Mouse (Mus musculus) gastrocnemius, adult 8-10 months (tissue): ENCODE data around the gene Six1. TPM values are rescaled to one million over a fixed set of nuclear protein-coding genes. Genes with fewer than 3 reads are reported as not detected.
"Not testable (repeated sequence)": the region's sequence is repeated elsewhere in the genome, so short reads cannot be mapped to it uniquely, and the experiment has no call there.

Experiments
- DNase-seq, 2 experiments: peaks; one replicate each; pipeline ENCODE4 v3.0.0; 2022; ENCODE audit warnings: low spot score in 2 of 2
- total RNA-seq, 4 experiments: library from RNA; stranded (reverse); gene quantifications; 2 replicates each; pipeline ENCODE4 v1.2.4; 2022

Six1 gene
- total RNA-seq, 4 experiments from 2014 or later: 59.5 to 67.4 (median 60.9) TPM

DNA sequence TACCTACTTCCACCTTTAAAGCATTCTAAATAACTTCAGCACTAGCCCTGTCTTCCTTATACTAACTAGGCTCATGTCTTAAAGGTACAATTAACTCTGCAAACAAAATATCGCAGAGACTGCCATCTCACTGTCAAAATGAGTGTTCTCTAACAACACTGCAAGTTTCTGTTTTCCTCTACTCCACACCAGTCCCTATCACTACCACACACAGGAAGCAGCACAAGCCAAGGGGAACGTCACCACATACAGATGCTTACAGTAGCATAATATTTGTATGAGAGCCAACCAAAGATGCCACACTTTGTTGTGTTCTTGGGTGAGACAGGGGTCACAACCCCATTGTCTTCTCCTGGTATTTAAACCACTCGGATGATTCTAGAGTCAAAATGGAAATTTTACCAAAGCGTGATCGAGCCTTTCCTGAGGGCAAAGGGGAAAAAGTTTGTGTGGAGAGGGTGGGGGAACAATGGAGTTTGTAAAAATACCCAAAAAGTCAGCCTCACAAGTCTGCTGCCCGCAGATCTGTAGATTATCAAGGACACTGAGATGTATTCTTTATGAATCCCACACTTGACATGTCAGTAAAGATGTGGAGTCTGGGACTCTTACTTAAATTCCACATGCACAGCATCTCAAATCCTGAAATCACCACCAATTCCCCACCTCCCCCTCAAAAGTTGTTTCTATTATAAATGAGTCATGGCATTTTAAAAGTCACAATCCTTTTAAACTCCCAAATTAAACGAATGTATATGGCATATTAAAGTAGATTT lies 16.1 kb downstream of the Six1 start:
- no peak for DNase-seq

DNA sequence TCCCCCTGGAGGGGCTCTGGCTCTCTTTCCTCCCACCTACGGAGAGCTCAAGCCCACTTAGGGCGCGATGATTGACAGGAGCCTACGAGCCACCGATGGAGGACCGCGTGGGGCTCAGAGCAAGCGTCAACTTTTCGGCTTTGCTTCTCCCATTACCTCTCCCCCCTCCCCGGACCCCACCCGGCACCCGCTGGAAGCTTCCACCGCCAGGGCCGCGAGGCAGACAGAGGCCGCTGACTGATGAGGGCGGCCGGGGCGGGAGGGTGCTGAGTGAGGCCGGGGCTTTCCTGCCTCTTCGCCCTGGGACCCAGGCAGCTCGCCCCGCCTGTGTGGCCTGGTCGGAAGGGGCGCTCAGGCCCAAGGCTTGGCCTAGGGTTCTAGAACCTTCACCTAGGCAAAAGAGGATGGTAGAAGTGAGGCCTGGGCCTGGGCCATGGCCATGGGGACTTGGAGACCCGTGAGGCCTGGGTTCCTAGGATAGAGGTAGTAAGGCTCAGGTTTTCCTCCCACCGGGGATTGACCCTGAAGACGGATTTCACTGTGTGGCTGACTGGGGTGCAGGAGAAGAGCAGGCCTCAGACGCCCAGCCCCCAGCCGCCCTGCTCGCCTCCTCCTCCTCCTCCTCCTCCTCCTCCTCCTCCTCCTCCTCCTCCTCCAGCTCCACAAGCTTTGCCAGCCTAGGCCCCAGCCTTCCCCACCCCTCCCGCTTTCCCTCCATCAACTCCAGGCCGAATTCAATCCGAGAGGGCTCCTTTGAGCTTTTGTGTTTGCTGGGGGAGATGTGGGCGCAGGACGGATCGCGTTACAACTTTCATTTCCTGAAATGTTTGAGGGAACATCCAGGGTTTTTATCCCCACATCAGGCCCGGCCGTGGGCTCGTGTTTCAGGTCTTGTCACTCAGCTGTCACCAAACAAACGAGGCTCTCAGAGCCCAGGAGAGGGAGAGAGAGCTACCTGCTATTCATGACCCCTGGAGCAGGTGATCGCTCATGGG lies 18.5 kb downstream of the Six1 start:
- DNase-seq: peak in 1 of 2 experiments; percentile 36

DNA sequence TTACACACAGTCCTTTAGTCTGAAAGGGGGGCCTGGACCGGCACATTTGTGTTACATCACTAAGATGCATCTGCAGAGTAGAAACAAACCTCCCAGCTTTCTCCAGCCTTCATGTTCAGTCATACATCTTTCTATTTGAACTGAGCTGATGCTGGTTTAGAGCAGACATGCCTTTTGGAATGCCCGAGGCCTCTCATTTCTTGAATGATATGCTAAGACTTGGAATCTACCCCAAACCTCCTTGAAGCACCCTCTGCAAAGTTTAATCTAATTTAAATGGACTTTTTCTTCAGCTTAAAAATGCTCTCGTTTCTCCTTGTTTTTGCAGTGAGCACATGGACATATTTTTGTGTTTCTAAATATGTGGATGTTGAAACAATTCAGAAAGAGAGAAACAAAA lies 21.0 kb downstream of the Six1 start:
- no peak for DNase-seq

DNA sequence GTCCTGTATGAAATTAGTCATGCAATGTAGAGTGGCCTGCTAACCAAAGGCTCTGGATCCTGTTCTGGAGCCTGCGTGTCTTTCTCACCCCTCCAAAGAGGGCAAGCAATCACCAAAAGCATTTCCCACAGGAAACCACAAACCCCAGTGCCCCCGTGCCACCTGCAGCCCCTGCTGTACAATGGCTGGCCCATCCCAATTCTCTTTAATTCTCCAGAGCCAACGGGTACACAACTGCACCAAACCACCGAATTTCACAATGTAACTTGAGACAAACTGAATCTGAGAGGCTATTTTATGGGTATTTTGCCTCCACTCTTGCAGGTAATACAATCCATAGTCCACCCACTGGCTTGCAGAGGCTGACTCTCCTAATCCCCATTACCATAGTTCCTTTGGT lies 22.4 kb downstream of the Six1 start:
- no peak for DNase-seq

DNA sequence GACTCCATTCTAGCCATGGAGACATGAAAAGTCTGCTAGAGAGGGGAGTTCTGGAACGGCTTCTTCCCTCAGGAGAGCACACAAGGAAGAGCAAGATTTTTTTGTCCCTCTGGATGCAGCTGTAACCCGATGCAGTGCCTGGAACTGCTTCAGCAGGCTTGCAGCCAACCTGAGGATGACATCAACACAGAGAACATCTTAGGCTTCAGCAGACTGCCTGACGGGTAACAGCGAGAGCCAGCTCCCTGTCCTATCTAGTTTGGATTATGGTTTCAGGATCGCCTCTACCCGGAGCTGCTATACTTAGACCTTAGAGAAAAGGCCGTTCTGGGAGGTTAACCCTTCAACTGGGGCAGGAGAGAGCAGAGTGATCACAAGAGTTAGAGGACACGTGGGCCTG lies 28.2 kb downstream of the Six1 start:
- DNase-seq: peak; percentile 96 to 97

DNA sequence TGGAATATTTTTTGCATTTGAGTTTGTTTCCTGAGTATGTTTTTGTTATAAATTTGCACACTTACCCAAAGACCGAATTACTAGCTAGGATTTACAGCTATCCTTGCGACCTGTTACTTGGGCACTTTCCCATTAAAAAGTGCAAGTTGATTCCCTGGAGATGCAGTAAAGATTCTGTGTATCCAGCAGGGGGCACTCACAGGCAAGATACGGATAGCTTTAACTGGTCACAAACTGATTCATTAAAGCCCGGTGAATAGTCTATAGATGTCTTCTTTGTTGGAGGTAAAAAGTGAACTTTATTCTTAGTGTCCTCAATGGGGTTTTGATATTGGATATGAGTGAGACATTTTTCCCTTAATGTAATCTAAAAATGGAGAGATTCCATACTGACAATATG lies 32.7 kb downstream of the Six1 start:
- DNase-seq: peak in 1 of 2 experiments; percentile 20

DNA sequence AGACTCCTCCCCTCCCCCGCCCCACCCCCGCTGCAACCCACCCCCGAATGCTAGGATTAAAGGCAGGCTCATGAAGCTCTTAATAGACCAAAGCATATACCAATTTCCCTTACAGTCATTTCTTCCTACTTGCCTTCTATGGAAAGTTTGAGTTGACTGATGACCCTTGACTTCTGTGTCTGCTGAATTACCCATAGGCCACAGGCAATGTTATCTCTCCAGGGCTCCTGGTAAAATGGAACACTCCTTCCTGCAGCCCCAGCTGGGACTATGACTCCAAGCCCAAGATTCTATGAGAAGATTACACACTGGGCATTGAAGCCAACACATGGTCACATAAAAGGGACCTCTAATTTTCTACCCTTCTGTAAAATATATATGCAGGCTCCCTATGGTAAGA lies 33.3 kb downstream of the Six1 start:
- DNase-seq: no peak

DNA sequence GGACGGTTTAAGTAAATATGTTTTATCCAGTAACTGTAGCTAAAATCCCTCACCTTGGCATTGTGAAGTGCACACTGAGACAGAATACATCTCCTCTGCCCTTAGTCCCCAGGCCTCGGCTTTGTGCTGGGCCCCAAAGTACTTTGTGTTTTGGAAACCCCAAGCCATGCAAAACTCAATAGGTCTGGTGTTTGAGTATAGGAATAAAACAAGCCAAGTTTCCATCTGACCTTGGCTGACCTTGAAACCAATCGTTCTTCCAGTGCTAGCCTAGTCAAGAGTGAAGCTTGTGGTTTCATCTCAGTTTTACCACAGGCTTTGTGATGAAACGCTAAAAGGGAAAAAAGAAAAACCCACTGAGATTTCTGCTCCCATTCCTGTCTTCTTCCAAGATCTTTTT lies 34.8 kb downstream of the Six1 start:
- no peak for DNase-seq

DNA sequence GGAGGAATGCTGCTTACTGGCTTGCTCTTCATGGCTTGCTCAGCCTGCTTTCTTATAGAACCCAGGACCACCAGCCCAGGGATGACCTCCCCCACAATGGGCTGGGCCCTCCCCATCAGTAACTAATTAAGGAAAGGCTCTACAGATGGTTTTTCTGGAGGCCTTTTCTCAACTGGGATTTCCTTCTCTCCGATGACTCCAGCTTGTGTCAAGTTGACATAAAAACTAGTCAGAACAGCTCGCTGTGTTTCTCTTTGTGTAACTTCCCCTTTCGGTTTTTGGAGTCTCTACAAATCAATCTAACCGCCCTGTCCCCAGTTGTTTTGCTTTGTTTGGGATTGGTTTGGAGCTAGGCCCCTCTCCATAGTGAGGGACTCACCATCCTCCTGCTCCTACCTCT lies 37.5 kb downstream of the Six1 start:
- DNase-seq: no peak

DNA sequence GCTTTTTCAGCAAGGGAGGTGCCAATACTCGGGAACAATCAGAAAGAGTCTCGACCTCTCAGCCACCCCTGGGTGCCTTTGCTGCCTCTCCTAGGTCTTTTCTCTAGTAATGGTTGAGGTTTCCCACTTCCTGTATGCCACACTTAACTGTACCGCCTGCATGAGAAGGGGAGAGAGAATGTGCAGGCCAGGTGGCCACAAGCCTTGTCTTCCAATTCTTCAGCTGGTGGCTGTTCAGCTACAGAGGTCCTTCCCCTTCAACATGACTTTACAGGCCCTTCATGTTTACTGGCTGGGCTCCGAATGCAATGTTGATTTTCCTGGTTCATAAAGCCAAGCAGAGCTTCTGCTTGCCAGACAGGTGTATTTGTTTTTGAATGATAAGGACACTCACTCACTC lies 39.4 kb downstream of the Six1 start:
- DNase-seq: no peak

DNA sequence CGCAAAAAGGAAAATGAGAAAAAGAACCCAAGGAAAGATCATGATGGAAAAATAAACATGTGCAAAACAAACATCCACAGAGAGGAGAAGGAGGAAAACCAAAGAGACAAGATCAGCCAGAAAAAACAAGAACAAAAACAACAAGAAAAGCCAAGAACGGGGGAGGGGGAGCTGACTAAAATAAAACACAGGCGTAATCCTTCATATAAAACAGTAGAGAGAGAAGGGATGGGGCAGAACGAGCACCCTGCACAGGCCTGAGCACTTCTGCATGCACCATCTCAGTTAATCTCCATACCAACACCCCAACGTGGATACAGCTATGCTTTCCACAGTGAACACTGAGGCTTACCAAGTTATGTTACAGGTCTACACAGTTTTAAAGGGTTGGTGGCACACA lies 40.9 kb downstream of the Six1 start:
- DNase-seq: no peak

DNA sequence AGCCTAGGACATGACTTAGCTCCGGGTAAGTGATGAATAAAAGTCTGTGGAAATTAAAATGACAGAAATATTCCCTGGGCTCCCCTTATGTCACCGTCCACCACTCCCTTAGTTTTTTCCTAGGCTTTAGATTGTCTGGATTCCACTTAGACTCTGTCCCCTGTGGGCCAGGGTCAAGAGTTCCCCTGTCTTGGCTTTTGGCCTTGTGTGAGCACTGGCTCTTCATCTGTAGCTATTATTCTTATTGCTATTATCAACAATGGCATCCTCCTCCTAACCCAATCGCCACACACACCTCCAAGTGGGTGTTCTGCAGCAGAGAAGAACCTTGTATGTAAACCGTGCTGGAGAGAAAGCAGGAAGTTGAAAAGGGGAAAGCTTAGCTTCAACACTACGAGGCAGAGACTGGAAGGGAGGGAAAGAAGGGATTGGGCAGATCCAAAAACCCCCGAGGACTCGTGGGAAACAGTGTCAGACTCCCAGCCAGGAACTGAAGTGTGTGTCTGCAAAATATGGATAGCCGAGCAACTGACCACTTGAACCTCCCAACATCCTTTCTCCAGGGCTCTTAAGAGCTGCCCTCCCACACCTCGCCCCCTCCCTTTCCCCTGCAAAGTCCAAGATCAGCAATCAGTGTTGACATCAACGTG lies 41.4 kb downstream of the Six1 start:
- DNase-seq: peak; percentile 8 to 27

DNA sequence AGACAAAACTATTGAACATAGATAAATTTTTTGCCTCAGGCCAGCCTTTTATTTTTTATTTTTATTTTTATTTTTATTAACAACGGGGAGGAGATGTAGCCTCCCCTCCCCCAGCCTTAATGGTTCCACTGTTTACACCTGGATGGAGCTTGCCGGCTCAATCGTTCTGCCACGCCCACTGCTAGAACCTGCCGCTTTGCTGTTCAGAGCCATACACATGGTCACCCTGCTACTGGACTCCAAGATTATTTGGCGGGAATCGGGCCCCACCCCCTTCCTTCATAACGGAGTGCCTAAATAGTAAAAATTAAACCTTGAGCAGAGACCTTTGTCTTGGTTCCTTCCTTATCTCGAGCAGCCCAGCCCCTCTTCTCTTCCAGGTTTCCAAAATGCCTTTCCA lies 50.8 kb downstream of the Six1 start:
- not testable (repeated sequence) for DNase-seq

DNA sequence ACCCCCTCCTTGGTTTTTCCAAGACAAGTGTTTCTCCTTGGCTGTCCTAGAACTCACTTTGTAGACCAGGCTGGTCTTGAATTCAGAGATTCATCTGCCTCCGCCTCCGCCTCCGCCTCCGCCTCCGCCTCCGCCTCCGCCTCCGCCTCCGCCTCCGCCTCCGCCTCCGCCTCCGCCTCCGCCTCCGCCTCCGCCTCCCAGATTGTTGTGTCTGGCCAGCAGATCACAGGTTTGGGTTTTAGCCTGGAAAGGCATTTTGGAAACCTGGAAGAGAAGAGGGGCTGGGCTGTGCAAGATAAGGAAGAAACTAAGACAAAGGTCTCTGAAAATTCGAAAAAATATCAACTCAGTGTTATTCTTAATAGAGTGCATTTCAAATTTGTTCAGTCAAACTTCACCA lies 51.4 kb downstream of the Six1 start:
- DNase-seq: peak; percentile 7 to 31

DNA sequence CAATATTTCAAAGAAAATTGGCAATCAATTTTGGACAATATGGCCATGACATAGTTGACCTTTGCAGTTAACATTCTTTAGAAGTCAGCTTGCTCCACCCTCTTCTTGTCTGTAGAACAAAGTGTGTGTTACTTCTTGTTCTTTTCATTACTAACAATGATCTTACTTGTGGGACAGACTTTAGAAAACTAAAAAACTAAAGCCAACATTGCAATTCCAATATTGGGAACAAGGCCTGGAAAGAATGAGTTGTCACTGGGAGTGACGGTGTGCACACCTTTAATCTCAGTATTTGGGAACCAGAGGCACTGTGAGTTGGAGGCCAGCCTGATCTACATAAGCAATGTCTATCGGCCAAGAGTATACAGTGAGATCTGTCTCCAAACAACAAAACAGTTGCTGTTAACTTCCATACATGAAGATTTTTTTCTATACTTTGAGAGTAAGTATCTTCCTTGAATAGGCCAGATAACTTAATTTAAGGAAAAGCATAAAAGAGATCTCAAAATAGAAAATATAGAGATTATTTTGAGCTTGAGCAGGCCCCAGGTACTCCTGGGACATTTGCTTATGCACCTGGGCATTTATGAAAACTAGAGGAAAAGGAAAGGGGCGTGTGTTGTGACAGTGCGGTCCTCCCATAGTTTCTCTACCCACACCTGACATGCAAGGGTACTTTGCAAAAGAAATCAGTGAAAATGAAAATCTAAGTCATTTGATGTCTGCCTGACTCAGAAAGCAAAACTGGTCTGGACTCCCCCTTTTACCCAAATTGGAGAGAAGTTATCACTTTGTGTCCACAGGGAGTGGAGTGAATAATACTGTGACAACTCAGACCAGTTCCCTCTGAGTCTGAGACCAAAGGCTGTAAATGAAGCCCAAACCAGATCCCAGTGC lies 55.3 kb downstream of the Six1 start:
- DNase-seq: no peak

DNA sequence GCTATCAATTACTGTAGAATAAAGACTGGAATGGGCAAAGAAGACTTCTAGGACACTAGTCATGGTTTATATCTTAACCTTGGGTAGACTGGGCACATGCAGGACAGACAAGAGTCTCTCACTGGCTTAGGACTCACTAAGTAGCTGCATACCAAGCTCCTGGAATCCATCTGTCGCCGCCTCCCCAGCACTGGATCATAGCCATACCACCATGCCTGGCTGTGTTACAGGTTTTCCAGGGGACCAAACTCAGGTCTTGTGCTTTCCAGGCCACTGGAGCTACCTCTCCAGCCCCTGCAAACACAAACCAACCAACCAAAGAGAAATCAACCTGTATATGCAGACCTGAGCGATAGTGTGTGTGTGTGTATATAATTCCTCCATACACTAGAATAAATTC lies 57.0 kb downstream of the Six1 start:
- no peak for DNase-seq

Other genes with a start within 250 kb of the Six1 start
- not detected for gene Six6, start 114.0 kb downstream of the Six1 start, total RNA-seq
- under 1 TPM in 2 of 4 experiments, not detected in 2; 0.25 to 0.48 TPM for gene 4930447C04Rik, start 113.1 kb downstream of the Six1 start, total RNA-seq
- gene Six4, start 59.6 kb upstream of the Six1 start, total RNA-seq: 10 to 100 TPM; 14.3 to 19.6 (median 17.5) TPM
- 10 to 100 TPM; 13.1 to 20.9 (median 20.1) TPM for gene Mnat1, start 69.8 kb upstream of the Six1 start, total RNA-seq
- gene Trmt5, start 232.8 kb upstream of the Six1 start, total RNA-seq: 1 to 10 TPM; 6.8 to 8.9 (median 7.8) TPM
- 1 to 10 TPM in 3 of 4 experiments, under 1 TPM in 1; 0.99 to 2.7 (median 2.3) TPM for gene Slc38a6, start 232.9 kb upstream of the Six1 start, total RNA-seq